Mouse (Mus musculus) hindbrain, postnatal 0 days (tissue): Measurements from ENCODE around the gene Eddm3b. TPM values are rescaled to one million over a fixed set of nuclear protein-coding genes. Genes with fewer than 3 reads are reported as not detected.

Experiments
- ATAC-seq: fragments of 200-750 bp; cut with Nextera tagmentation; 2 replicates; pipeline ENCODE4 v1.8.0; 2017; ENCODE audit warnings: mild to moderate bottlenecking, moderate TSS enrichment, moderate library complexity
- DNase-seq: peaks from one replicate; pipeline ENCODE4 v3.0.0-alpha.2; 2015; ENCODE audit warnings: low spot score
- H3K27ac ChIP-seq: fragments of 300-500 bp; sonication (generic); 2 replicates; pipeline ENCODE4 v1.5.1; 2014; ENCODE audit warnings: mild to moderate bottlenecking
- H3K27me3 ChIP-seq: fragments of 300-500 bp; sonication (generic); 2 replicates; pipeline ENCODE4 v1.6.1; 2014; ENCODE audit warnings: low read length, mixed read lengths; ENCODE audit not compliant: insufficient read depth
- H3K36me3 ChIP-seq: fragments of 300-500 bp; sonication (generic); 2 replicates; pipeline ENCODE4 v1.6.1; 2014; ENCODE audit warnings: low read length, mixed read lengths; ENCODE audit not compliant: insufficient read depth
- H3K4me1 ChIP-seq: fragments of 300-500 bp; sonication (generic); 2 replicates; pipeline ENCODE4 v1.6.1; 2014; ENCODE audit warnings: antibody characterized with exemption, low read length, mixed read lengths; ENCODE audit not compliant: insufficient read depth
- H3K4me2 ChIP-seq: fragments of 300-500 bp; sonication (generic); 2 replicates; pipeline ENCODE4 v1.6.1; 2014; ENCODE audit warnings: low read depth, mild to moderate bottlenecking, low read length, moderate library complexity, mixed read lengths
- H3K4me3 ChIP-seq: fragments of 300-500 bp; sonication (generic); 2 replicates; pipeline ENCODE4 v1.5.1; 2014; ENCODE audit warnings: low read length
- H3K9ac ChIP-seq: fragments of 300-500 bp; sonication (generic); replicated peaks from 2 replicates; pipeline ENCODE4 v1.6.1; 2014; ENCODE audit warnings: mild to moderate bottlenecking, low read length, moderate library complexity, mixed read lengths
- H3K9me3 ChIP-seq: fragments of 300-500 bp; sonication (generic); 2 replicates; pipeline ENCODE4 v1.6.1; 2016; ENCODE audit warnings: low read length, mixed read lengths
- CTCF ChIP-seq: IDR thresholded peaks from 2 replicates; pipeline ENCODE4 v1.5.1; 2016; ENCODE audit warnings: antibody characterized with exemption, control low read depth, low read depth
- WGBS: fragments of 180-500 bp; shearing (Covaris S2); extraction: QIAGEN DNeasy Blood & Tissue Kit; methylation state at CpG from one replicate; pipeline ENCODE4 v1.1.7; 2014; 5-methylcytosine and 5-hydroxymethylcytosine counted together
- polyA plus RNA-seq: library from polyadenylated mRNA; unstranded; fragments of >200 nt; fragmentation: Nextera tagmentation; extraction: Ambion mirVana; gene quantifications from 2 replicates; pipeline ENCODE4 v1.2.1, GENCODE M21; 2015
- total RNA-seq: library from RNA; depleted of rRNA; stranded (reverse); fragments of >200 nt; gene quantifications from 2 replicates; pipeline ENCODE4 v1.2.3, GENCODE M21; 2014

Eddm3b gene
- total and polyA plus RNA-seq, 2 experiments from 2014 or later = not detected

GRCm38 (mm10) chr14:51088970-51089673 is 25.1 kb upstream of the Eddm3b start:
- Histone ChIP-seq H3K4me3 (peak overlapping the region; percentile 63), H3K27ac (peak overlapping the region; percentile 84), H3K4me2 (peak overlapping the region; percentile 75), H3K36me3 (no peaks in the 10 kb centered on the region), H3K4me1 (no peaks in the 10 kb centered on the region), H3K9me3 (no peaks in the 10 kb centered on the region), H3K9ac (peak overlapping the region; percentile 55), H3K27me3 (no peaks in the 10 kb centered on the region)
- ATAC-seq = peak; percentile 93
- WGBS = under 1% methylated on average over 34 of the region's 34 CpGs
- peak; percentile 97 for DNase-seq
- no peak for TF ChIP-seq CTCF

GRCm38 (mm10) chr14:51089674-51090076 is 24.6 kb upstream of the Eddm3b start:
- no peaks in the 10 kb centered on the region for H3K4me1 ChIP-seq
- H3K27ac ChIP-seq = peak overlapping the region; percentile 84
- no peaks in the 10 kb centered on the region for H3K36me3 ChIP-seq
- TF ChIP-seq CTCF = no peak
- no peaks in the 10 kb centered on the region for H3K9me3 ChIP-seq
- ATAC-seq = no peak
- H3K4me3 ChIP-seq = peak overlapping the region; percentile 63
- H3K27me3 ChIP-seq = no peaks in the 10 kb centered on the region
- DNase-seq = no peak
- peak overlapping the region; percentile 35 for H3K9ac ChIP-seq
- under 1% methylated on average over 15 of the region's 15 CpGs for WGBS
- H3K4me2 ChIP-seq = peak overlapping the region; percentile 75

GRCm38 (mm10) chr14:51090077-51090781 is 24.0 kb upstream of the Eddm3b start:
- peak; percentile 61 for ATAC-seq
- no peaks in the 10 kb centered on the region for H3K9me3 ChIP-seq
- no peaks in the 10 kb centered on the region for H3K4me1 ChIP-seq
- peak; percentile 90 for DNase-seq
- peak overlapping the region; percentile 75 for H3K4me2 ChIP-seq
- H3K27ac ChIP-seq = peak overlapping the region; percentile 84
- H3K27me3 ChIP-seq = no peaks in the 10 kb centered on the region
- H3K36me3 ChIP-seq = no peaks in the 10 kb centered on the region
- H3K4me3 ChIP-seq = peak overlapping the region; percentile 63
- H3K9ac ChIP-seq = peak overlapping the region; percentile 60
- TF ChIP-seq CTCF = no peak
- under 1% methylated on average over 27 of the region's 27 CpGs for WGBS

- peak within 1 kb of the TSS; percentile 60 for H3K9ac ChIP-seq
- H3K4me1 ChIP-seq = no peaks in the 10 kb centered on the region
- H3K27ac ChIP-seq = peak within 1 kb of the TSS; percentile 84
- no peaks in the 10 kb centered on the region for H3K9me3 ChIP-seq
- no peaks in the 10 kb centered on the region for H3K36me3 ChIP-seq
- peak within 1 kb of the TSS; percentile 75 for H3K4me2 ChIP-seq
- WGBS = 8% methylated on average over 33 of the region's 33 CpGs
- DNase-seq = peak; percentile 63
- peak; percentile 46 for ATAC-seq
- no peaks in the 10 kb centered on the region for H3K27me3 ChIP-seq
- TF ChIP-seq CTCF = no peak
- H3K4me3 ChIP-seq = peak within 1 kb of the TSS; percentile 63
Measured at GRCm38 (mm10) chr14:51090921-51091900, 23.0 kb upstream of the Eddm3b start, which contains the start of the genes Rnase4 and Ang. Gene Rnase4 (plus strand): TSS chr14:51091077. Gene Ang (plus strand): TSS chr14:51091150.

GRCm38 (mm10) chr14:51092073-51092620 is 22.1 kb upstream of the Eddm3b start:
- Histone ChIP-seq H3K27me3 (no peaks in the 10 kb centered on the region), H3K4me3 (peak overlapping the region; percentile 63), H3K4me1 (no peaks in the 10 kb centered on the region), H3K9me3 (no peaks in the 10 kb centered on the region), H3K4me2 (peak overlapping the region; percentile 75), H3K27ac (no peak overlapping the region), H3K36me3 (no peaks in the 10 kb centered on the region), H3K9ac (no peak overlapping the region; the same call in 1 of the 2 replicates)
- TF ChIP-seq CTCF = no peak
- WGBS = 50% methylated on average over 8 of the region's 8 CpGs
- ATAC-seq (no peak), DNase-seq (no peak)

GRCm38 (mm10) chr14:51093496-51093895 is 20.7 kb upstream of the Eddm3b start:
- H3K4me2 ChIP-seq = no peak overlapping the region

More at GRCm38 (mm10) chr14:51093496-51093895, 20.7 kb upstream of the Eddm3b start:
- no peak for TF ChIP-seq CTCF
- ATAC-seq (no peak), DNase-seq (no peak)
- Histone ChIP-seq H3K36me3 (no peaks in the 10 kb centered on the region), H3K4me1 (no peaks in the 10 kb centered on the region), H3K4me3 (no peak overlapping the region), H3K9me3 (no peaks in the 10 kb centered on the region), H3K27me3 (no peaks in the 10 kb centered on the region), H3K9ac (no peak overlapping the region), H3K27ac (no peak overlapping the region)
- WGBS = 37% methylated on average over 3 of the region's 3 CpGs
